Mouse (Mus musculus): ENCODE data around the gene Mylk2. TPM values are rescaled to one million over a fixed set of nuclear protein-coding genes. Genes with fewer than 3 reads are reported as not detected.

Mylk2 gene
- polyA plus RNA-seq (2015; fragmentation: Nextera tagmentation; extraction: Ambion mirVana): 0.08 and 0.19 TPM in 2 replicates

- Histone ChIP-seq H3K9me3 (no peaks in the 10 kb centered on the region), H3K9ac (no peak within 1 kb of the TSS), H3K4me1 (0 out of 2 replicates have a peak, but pooled peaks cover 15% of the 10 kb centered on the region), H3K27ac (no peak within 1 kb of the TSS), H3K4me2 (no peak within 1 kb of the TSS), H3K4me3 (replicated peaks) (no peak within 1 kb of the TSS), H3K27me3 (replicated peaks) (peaks cover 37% of the 10 kb centered on the region), H3K36me3 (no peaks in the 10 kb centered on the region)
- ATAC-seq (ENCODE audit: insufficient read depth, low FRiP score, low read depth): no peak
- WGBS: 13% methylated on average over 12 of the region's 12 CpGs
Measured at GRCm38 (mm10) chr2:152911031-152911430, at the start of gene Mylk2. Gene Mylk2, plus strand, starts transcription at chr2:152911352.

GRCm38 (mm10) chr2:152861891-152862290, 49.3 kb upstream of the Mylk2 start:
- peaks cover 8% of the 10 kb centered on the region; the same call in 1 of the 2 replicates for H3K36me3 ChIP-seq
- WGBS: 91% methylated on average over 1 of the region's 1 CpGs

GRCm38 (mm10) chr2:152862638-152863037, 48.5 kb upstream of the Mylk2 start:
- Histone ChIP-seq H3K27me3 (replicated peaks) (no peaks in the 10 kb centered on the region), H3K9ac (no peak overlapping the region), H3K4me1 (no peaks in the 10 kb centered on the region), H3K27ac (no peak overlapping the region), H3K4me3 (replicated peaks) (no peak overlapping the region), H3K9me3 (no peaks in the 10 kb centered on the region), H3K4me2 (no peak overlapping the region), H3K36me3 (peaks cover 7% of the 10 kb centered on the region)
- no peak for ATAC-seq (ENCODE audit: insufficient read depth, low FRiP score, low read depth)
- 75% methylated on average over 3 of the region's 3 CpGs for WGBS

More at GRCm38 (mm10) chr2:152861891-152862290, 49.3 kb upstream of the Mylk2 start:
- Histone ChIP-seq H3K9ac (no peak overlapping the region), H3K4me2 (no peak overlapping the region), H3K4me1 (no peaks in the 10 kb centered on the region), H3K4me3 (replicated peaks) (no peak overlapping the region), H3K27me3 (replicated peaks) (no peaks in the 10 kb centered on the region), H3K9me3 (no peaks in the 10 kb centered on the region), H3K27ac (no peak overlapping the region)
- ATAC-seq (ENCODE audit: insufficient read depth, low FRiP score, low read depth): no peak

- H3K36me3 ChIP-seq: peaks cover 11% of the 10 kb centered on the region
- 92% methylated on average over 6 of the region's 6 CpGs for whole genome bisulfite sequencing
- ATAC-seq (ENCODE audit: insufficient read depth, low FRiP score, low read depth): no peak
- H3K9me3 ChIP-seq: no peaks in the 10 kb centered on the region
- no peak overlapping the region for H3K9ac ChIP-seq
- no peaks in the 10 kb centered on the region for H3K27me3 ChIP-seq (replicated peaks)
- no peak overlapping the region for H3K27ac ChIP-seq
- no peak overlapping the region for H3K4me3 ChIP-seq (replicated peaks)
- H3K4me1 ChIP-seq: no peaks in the 10 kb centered on the region
- H3K4me2 ChIP-seq: no peak overlapping the region
Measured at GRCm38 (mm10) chr2:152863346-152863745, 47.8 kb upstream of the Mylk2 start.

- Histone ChIP-seq H3K9ac (no peak overlapping the region), H3K4me3 (replicated peaks) (no peak overlapping the region), H3K36me3 (peaks cover 49% of the 10 kb centered on the region), H3K4me1 (no peaks in the 10 kb centered on the region), H3K27ac (no peak overlapping the region), H3K9me3 (no peaks in the 10 kb centered on the region), H3K4me2 (no peak overlapping the region), H3K27me3 (replicated peaks) (no peaks in the 10 kb centered on the region)
- WGBS: 90% methylated on average over 3 of the region's 3 CpGs
- ATAC-seq (ENCODE audit: insufficient read depth, low FRiP score, low read depth): no peak
Measured at GRCm38 (mm10) chr2:152878239-152878638, 32.9 kb upstream of the Mylk2 start.

GRCm38 (mm10) chr2:152880898-152881297, 30.3 kb upstream of the Mylk2 start:
- H3K27ac ChIP-seq: no peak overlapping the region
- no peaks in the 10 kb centered on the region for H3K4me1 ChIP-seq
- 87% methylated on average over 13 of the region's 13 CpGs for WGBS
- H3K4me3 ChIP-seq (replicated peaks): no peak overlapping the region
- H3K27me3 ChIP-seq (replicated peaks): no peaks in the 10 kb centered on the region
- H3K4me2 ChIP-seq: no peak overlapping the region
- ATAC-seq (ENCODE audit: insufficient read depth, low FRiP score, low read depth): no peak
- peaks cover 60% of the 10 kb centered on the region for H3K36me3 ChIP-seq
- no peaks in the 10 kb centered on the region for H3K9me3 ChIP-seq
- no peak overlapping the region for H3K9ac ChIP-seq

- 93% methylated on average over 6 of the region's 6 CpGs for WGBS
- no peaks in the 10 kb centered on the region for H3K27me3 ChIP-seq (replicated peaks)
Measured at GRCm38 (mm10) chr2:152884101-152884645, 27.0 kb upstream of the Mylk2 start.

GRCm38 (mm10) chr2:152887230-152887629, 23.9 kb upstream of the Mylk2 start:
- H3K4me3 ChIP-seq (replicated peaks): no peak overlapping the region
- no peak overlapping the region for H3K9ac ChIP-seq
- 89% methylated on average over 3 of the region's 3 CpGs for WGBS
- no peak overlapping the region for H3K27ac ChIP-seq
- no peak overlapping the region for H3K4me2 ChIP-seq
- H3K27me3 ChIP-seq (replicated peaks): no peaks in the 10 kb centered on the region
- H3K36me3 ChIP-seq: peaks cover 64% of the 10 kb centered on the region
- no peaks in the 10 kb centered on the region for H3K4me1 ChIP-seq
- no peak for ATAC-seq (ENCODE audit: insufficient read depth, low FRiP score, low read depth)
- no peaks in the 10 kb centered on the region for H3K9me3 ChIP-seq

More at GRCm38 (mm10) chr2:152884101-152884645, 27.0 kb upstream of the Mylk2 start:
- no peaks in the 10 kb centered on the region for H3K9me3 ChIP-seq
- ATAC-seq (ENCODE audit: insufficient read depth, low FRiP score, low read depth): no peak
- no peak overlapping the region for H3K4me2 ChIP-seq
- H3K9ac ChIP-seq: no peak overlapping the region
- H3K4me3 ChIP-seq (replicated peaks): no peak overlapping the region
- H3K36me3 ChIP-seq: peaks cover 65% of the 10 kb centered on the region
- no peak overlapping the region for H3K27ac ChIP-seq
- H3K4me1 ChIP-seq: no peaks in the 10 kb centered on the region

- H3K4me1 ChIP-seq: no peaks in the 10 kb centered on the region
- H3K9ac ChIP-seq: no peak overlapping the region
- H3K4me3 ChIP-seq (replicated peaks): no peak overlapping the region
- H3K27me3 ChIP-seq (replicated peaks): no peaks in the 10 kb centered on the region
- peaks cover 73% of the 10 kb centered on the region for H3K36me3 ChIP-seq
- no peak for ATAC-seq (ENCODE audit: insufficient read depth, low FRiP score, low read depth)
- no peak overlapping the region for H3K27ac ChIP-seq
- no peak overlapping the region for H3K4me2 ChIP-seq
- WGBS: 95% methylated on average over 5 of the region's 5 CpGs
- H3K9me3 ChIP-seq: no peaks in the 10 kb centered on the region
Measured at GRCm38 (mm10) chr2:152888774-152889173, 22.4 kb upstream of the Mylk2 start.

- H3K9ac ChIP-seq: no peak overlapping the region
- ATAC-seq (ENCODE audit: insufficient read depth, low FRiP score, low read depth): no peak
- H3K9me3 ChIP-seq: no peaks in the 10 kb centered on the region
- no peak overlapping the region for H3K4me3 ChIP-seq (replicated peaks)
- no peak overlapping the region for H3K27ac ChIP-seq
- no peaks in the 10 kb centered on the region for H3K4me1 ChIP-seq
- H3K4me2 ChIP-seq: no peak overlapping the region
- no peaks in the 10 kb centered on the region for H3K27me3 ChIP-seq (replicated peaks)
- 89% methylated on average over 9 of the region's 9 CpGs for WGBS
- peaks cover 45% of the 10 kb centered on the region for H3K36me3 ChIP-seq
Measured at GRCm38 (mm10) chr2:152895834-152896233, 15.3 kb upstream of the Mylk2 start.

- whole genome bisulfite sequencing: 88% methylated on average over 3 of the region's 3 CpGs
Measured at GRCm38 (mm10) chr2:152896926-152897325, 14.2 kb upstream of the Mylk2 start.

GRCm38 (mm10) chr2:152899011-152899410, 12.1 kb upstream of the Mylk2 start:
- H3K36me3 ChIP-seq: peaks cover 17% of the 10 kb centered on the region
- no peak overlapping the region for H3K9ac ChIP-seq
- no peaks in the 10 kb centered on the region for H3K27me3 ChIP-seq (replicated peaks)
- H3K27ac ChIP-seq: no peak overlapping the region
- H3K4me1 ChIP-seq: no peaks in the 10 kb centered on the region
- H3K4me3 ChIP-seq (replicated peaks): no peak overlapping the region
- no peak overlapping the region for H3K4me2 ChIP-seq
- no peak for ATAC-seq (ENCODE audit: insufficient read depth, low FRiP score, low read depth)
- no peaks in the 10 kb centered on the region for H3K9me3 ChIP-seq
- WGBS: 62% methylated on average over 6 of the region's 6 CpGs

More at GRCm38 (mm10) chr2:152896926-152897325, 14.2 kb upstream of the Mylk2 start:
- H3K27me3 ChIP-seq (replicated peaks): no peaks in the 10 kb centered on the region
- no peaks in the 10 kb centered on the region for H3K9me3 ChIP-seq
- no peak overlapping the region for H3K4me3 ChIP-seq (replicated peaks)
- no peak overlapping the region for H3K9ac ChIP-seq
- no peak for ATAC-seq (ENCODE audit: insufficient read depth, low FRiP score, low read depth)
- H3K36me3 ChIP-seq: peaks cover 36% of the 10 kb centered on the region
- no peak overlapping the region for H3K4me2 ChIP-seq
- no peak overlapping the region for H3K27ac ChIP-seq
- H3K4me1 ChIP-seq: no peaks in the 10 kb centered on the region

GRCm38 (mm10) chr2:152901296-152901695, 9.9 kb upstream of the Mylk2 start:
- H3K4me1 ChIP-seq: peaks cover 10% of the 10 kb centered on the region; the same call in 1 of the 2 replicates
- no peaks in the 10 kb centered on the region for H3K9me3 ChIP-seq
- H3K27me3 ChIP-seq (replicated peaks): no peaks in the 10 kb centered on the region
- H3K4me2 ChIP-seq: no peak overlapping the region
- no peak overlapping the region for H3K4me3 ChIP-seq (replicated peaks)
- H3K36me3 ChIP-seq: 0 out of 2 replicates have a peak, but pooled peaks cover 2% of the 10 kb centered on the region
- no peak overlapping the region for H3K9ac ChIP-seq
- 89% methylated on average over 15 of the region's 15 CpGs for WGBS
- no peak overlapping the region for H3K27ac ChIP-seq
- ATAC-seq (ENCODE audit: insufficient read depth, low FRiP score, low read depth): no peak
